Mouse (Mus musculus): Measurements from ENCODE around the gene Bend7. TPM values are rescaled to one million over a fixed set of nuclear protein-coding genes. Genes with fewer than 3 reads are reported as not detected.

Gene Bend7
- polyA plus RNA-seq, 1 experiment from 2014 or later = 2.1 TPM

- ATAC-seq (replicated peaks; ENCODE audit: insufficient number of reproducible peaks, insufficient read depth, low FRiP score, low read depth) = no peak
- no peak overlapping the region for H3K4me2 ChIP-seq
- 74% methylated on average over 4 of the region's 4 CpGs for WGBS
Measured at GRCm38 (mm10) chr2:4736798-4737155, 19.1 kb downstream of the Bend7 start.

DNA sequence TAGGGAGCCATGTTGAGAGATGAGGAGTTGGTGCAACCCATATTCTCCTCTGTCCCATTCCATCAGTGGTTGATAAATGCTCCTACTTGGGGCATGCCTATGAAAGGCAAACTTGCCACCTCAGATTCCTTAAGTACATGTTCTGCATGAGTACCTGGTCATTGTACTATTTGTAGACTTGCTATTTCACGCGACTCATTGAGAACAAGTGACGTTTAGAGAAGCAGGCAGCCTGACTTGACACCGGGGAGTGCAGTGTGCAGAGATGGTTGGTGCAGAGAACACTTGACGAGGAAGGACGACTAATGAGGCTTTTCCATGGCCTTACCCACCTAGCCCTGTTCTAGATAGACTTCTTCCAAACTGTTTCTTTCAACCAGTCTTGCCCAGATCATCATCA, 34.3 kb downstream of the Bend7 start:
- Histone ChIP-seq H3K9me3 (replicated peaks) (no peaks in the 10 kb centered on the region), H3K9ac (no peak overlapping the region), H3K4me1 (replicated peaks) (no peaks in the 10 kb centered on the region), H3K4me2 (no peak overlapping the region), H3K36me3 (no peaks in the 10 kb centered on the region), H3K27me3 (no peaks in the 10 kb centered on the region), H3K27ac (no peak overlapping the region), H3K4me3 (no peak overlapping the region)
- no peak for ATAC-seq (replicated peaks; ENCODE audit: insufficient number of reproducible peaks, insufficient read depth, low FRiP score, low read depth)
- 75% methylated on average over 6 of the region's 6 CpGs for WGBS

More at GRCm38 (mm10) chr2:4736798-4737155, 19.1 kb downstream of the Bend7 start:
- Histone ChIP-seq H3K9ac (no peak overlapping the region), H3K4me1 (replicated peaks) (no peaks in the 10 kb centered on the region), H3K4me3 (no peak overlapping the region), H3K9me3 (replicated peaks) (no peaks in the 10 kb centered on the region), H3K27me3 (no peaks in the 10 kb centered on the region), H3K36me3 (no peaks in the 10 kb centered on the region), H3K27ac (no peak overlapping the region)

- no peaks in the 10 kb centered on the region for H3K4me1 ChIP-seq (replicated peaks)
- no peaks in the 10 kb centered on the region for H3K27me3 ChIP-seq
- no peaks in the 10 kb centered on the region for H3K36me3 ChIP-seq
- no peak overlapping the region for H3K4me3 ChIP-seq
- H3K9ac ChIP-seq = no peak overlapping the region
- H3K9me3 ChIP-seq (replicated peaks) = no peaks in the 10 kb centered on the region
- H3K4me2 ChIP-seq = no peak overlapping the region
- ATAC-seq (replicated peaks; ENCODE audit: insufficient number of reproducible peaks, insufficient read depth, low FRiP score, low read depth) = no peak
- no peak overlapping the region for H3K27ac ChIP-seq
- 67% methylated on average over 8 of the region's 8 CpGs for WGBS
Measured at GRCm38 (mm10) chr2:4755716-4756115, 38.1 kb downstream of the Bend7 start.

DNA sequence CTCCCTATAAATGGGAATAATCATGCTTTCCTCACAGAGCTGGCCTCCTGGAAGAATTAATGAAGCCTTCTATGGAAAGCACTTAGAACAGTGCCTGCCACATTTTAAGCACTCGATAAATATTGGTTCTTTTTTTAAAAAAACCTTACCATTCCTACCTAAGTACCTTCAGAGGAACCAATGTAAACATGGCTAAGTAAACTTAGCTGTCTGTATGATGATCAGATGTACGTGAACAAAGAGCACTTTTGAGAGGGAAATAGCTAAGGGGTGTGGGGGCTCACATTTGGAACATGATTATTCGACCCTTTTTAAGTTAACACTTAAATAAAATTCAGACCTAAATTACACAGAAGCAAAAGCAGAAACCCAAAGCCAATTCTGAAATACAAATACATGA, 39.6 kb downstream of the Bend7 start:
- Histone ChIP-seq H3K9ac (no peak overlapping the region), H3K4me2 (no peak overlapping the region), H3K27me3 (no peaks in the 10 kb centered on the region), H3K4me1 (replicated peaks) (no peaks in the 10 kb centered on the region), H3K36me3 (no peaks in the 10 kb centered on the region), H3K27ac (no peak overlapping the region), H3K9me3 (replicated peaks) (no peaks in the 10 kb centered on the region), H3K4me3 (no peak overlapping the region)
- no peak for ATAC-seq (replicated peaks; ENCODE audit: insufficient number of reproducible peaks, insufficient read depth, low FRiP score, low read depth)
- WGBS = 70% methylated on average over 3 of the region's 3 CpGs

GRCm38 (mm10) chr2:4760741-4761140, 43.1 kb downstream of the Bend7 start:
- no peaks in the 10 kb centered on the region for H3K9me3 ChIP-seq (replicated peaks)
- no peak overlapping the region for H3K9ac ChIP-seq
- H3K27ac ChIP-seq = no peak overlapping the region
- no peak for ATAC-seq (replicated peaks; ENCODE audit: insufficient number of reproducible peaks, insufficient read depth, low FRiP score, low read depth)
- H3K4me1 ChIP-seq (replicated peaks) = no peaks in the 10 kb centered on the region
- no peak overlapping the region for H3K4me2 ChIP-seq
- 69% methylated on average over 5 of the region's 5 CpGs for WGBS
- no peaks in the 10 kb centered on the region for H3K27me3 ChIP-seq
- no peaks in the 10 kb centered on the region for H3K36me3 ChIP-seq
- H3K4me3 ChIP-seq = no peak overlapping the region

- Histone ChIP-seq H3K36me3 (no peaks in the 10 kb centered on the region), H3K4me2 (no peak overlapping the region), H3K9ac (no peak overlapping the region), H3K27ac (no peak overlapping the region), H3K27me3 (no peaks in the 10 kb centered on the region), H3K4me1 (replicated peaks) (no peaks in the 10 kb centered on the region), H3K9me3 (replicated peaks) (no peaks in the 10 kb centered on the region), H3K4me3 (no peak overlapping the region)
- no peak for ATAC-seq (replicated peaks; ENCODE audit: insufficient number of reproducible peaks, insufficient read depth, low FRiP score, low read depth)
- WGBS = 67% methylated on average over 5 of the region's 5 CpGs
Measured at GRCm38 (mm10) chr2:4761906-4762305, 44.3 kb downstream of the Bend7 start.

DNA sequence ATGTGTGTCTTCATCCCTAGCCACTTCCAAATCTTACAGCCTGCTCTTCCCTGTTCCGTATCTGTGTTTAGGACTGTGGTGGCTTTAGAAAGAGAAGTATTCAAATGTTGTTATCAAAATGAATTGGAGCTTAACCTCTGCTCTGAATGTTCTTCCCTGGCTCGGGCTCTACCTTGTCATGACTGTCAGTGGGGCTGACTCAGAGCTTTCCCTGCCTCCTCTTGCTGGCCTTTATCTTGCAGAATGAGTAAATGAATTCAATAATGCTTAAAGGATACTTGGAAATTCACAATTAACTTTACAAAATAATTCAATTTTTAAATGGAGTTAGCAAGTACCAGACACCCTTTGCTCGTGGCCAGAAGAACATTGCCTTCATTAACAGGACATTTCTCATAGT, 46.4 kb downstream of the Bend7 start:
- Histone ChIP-seq H3K27ac (no peak overlapping the region), H3K36me3 (no peaks in the 10 kb centered on the region), H3K4me1 (replicated peaks) (no peaks in the 10 kb centered on the region), H3K4me3 (no peak overlapping the region), H3K27me3 (no peaks in the 10 kb centered on the region), H3K9me3 (replicated peaks) (no peaks in the 10 kb centered on the region), H3K9ac (no peak overlapping the region), H3K4me2 (no peak overlapping the region)
- WGBS = 74% methylated on average over 3 of the region's 3 CpGs
- ATAC-seq (replicated peaks; ENCODE audit: insufficient number of reproducible peaks, insufficient read depth, low FRiP score, low read depth) = no peak

DNA sequence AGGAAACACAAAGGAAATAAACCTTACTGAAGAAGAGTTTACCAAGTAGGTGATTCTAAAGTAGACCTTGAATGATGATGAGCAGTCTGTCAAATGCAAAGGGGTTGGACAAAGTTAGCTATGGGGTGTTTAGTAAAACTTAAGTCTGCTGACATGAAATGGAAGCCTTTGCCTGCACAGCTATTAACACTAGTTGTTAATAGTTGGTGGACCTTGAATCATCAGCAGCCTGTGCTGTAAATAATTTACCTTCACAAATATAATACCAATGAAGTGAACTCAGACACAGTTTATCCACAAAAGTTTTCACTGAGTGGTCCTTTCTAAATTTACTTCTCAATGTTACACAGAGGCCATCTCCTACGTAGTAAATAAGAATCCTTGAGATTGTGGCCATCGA, 52.7 kb downstream of the Bend7 start:
- no peaks in the 10 kb centered on the region for H3K36me3 ChIP-seq
- H3K9me3 ChIP-seq (replicated peaks) = no peaks in the 10 kb centered on the region
- H3K4me3 ChIP-seq = no peak overlapping the region
- no peaks in the 10 kb centered on the region for H3K4me1 ChIP-seq (replicated peaks)
- H3K4me2 ChIP-seq = no peak overlapping the region
- H3K9ac ChIP-seq = no peak overlapping the region
- no peak for ATAC-seq (replicated peaks; ENCODE audit: insufficient number of reproducible peaks, insufficient read depth, low FRiP score, low read depth)
- WGBS = 83% methylated on average over 2 of the region's 2 CpGs
- H3K27me3 ChIP-seq = no peaks in the 10 kb centered on the region
- H3K27ac ChIP-seq = no peak overlapping the region

DNA sequence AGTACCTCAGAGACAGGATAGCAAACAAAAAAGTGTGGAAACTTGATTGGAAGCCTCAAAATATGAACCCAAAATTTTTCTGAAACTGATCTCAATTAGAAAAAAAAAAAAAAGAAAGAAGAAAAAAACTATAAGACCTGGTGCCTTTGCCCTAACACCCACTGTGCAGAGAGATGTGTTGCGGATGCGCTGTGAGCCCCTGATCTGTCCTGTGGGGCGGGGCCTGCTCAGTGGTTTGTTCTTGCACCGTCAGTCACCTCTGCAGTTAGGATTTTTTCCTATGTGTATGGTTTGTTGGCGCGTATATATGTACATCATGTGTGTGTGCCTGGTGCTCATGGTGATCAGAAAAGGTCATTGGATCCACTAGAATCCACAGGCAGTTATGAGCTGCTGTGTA, 56.3 kb downstream of the Bend7 start:
- Histone ChIP-seq H3K9ac (no peak overlapping the region), H3K4me2 (no peak overlapping the region), H3K4me1 (replicated peaks) (0 out of 2 replicates have a peak, but pooled peaks cover 2% of the 10 kb centered on the region), H3K27ac (no peak overlapping the region), H3K36me3 (no peaks in the 10 kb centered on the region), H3K9me3 (replicated peaks) (no peaks in the 10 kb centered on the region), H3K4me3 (no peak overlapping the region), H3K27me3 (no peaks in the 10 kb centered on the region)
- WGBS = 88% methylated on average over 6 of the region's 6 CpGs
- ATAC-seq (replicated peaks; ENCODE audit: insufficient number of reproducible peaks, insufficient read depth, low FRiP score, low read depth) = no peak

DNA sequence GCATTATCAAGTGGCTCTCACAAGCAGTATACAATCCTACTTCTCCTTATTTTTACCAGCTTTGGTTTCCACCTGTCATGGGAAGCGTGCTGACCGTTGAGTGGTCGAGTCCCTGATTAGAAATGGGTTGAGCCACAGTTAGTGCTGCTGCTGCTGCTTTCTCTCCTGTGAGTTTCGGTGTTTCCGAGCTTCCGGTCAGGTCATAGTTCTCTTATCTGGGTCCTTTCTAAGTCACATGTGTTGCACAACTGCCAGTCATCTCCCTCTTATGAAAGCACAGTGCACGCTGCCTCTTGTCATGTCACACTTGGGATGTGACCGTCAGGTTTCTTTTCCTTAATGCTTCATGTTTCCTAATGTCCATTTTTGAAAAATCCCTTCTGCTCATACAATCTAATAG, 59.7 kb downstream of the Bend7 start:
- H3K4me3 ChIP-seq = no peak overlapping the region
- H3K9ac ChIP-seq = no peak overlapping the region
- no peak for ATAC-seq (replicated peaks; ENCODE audit: insufficient number of reproducible peaks, insufficient read depth, low FRiP score, low read depth)
- H3K27me3 ChIP-seq = no peaks in the 10 kb centered on the region
- no peak overlapping the region for H3K27ac ChIP-seq
- no peaks in the 10 kb centered on the region for H3K9me3 ChIP-seq (replicated peaks)
- peak overlapping the region; percentile 36; the same call in 1 of the 2 replicates for H3K4me2 ChIP-seq
- WGBS = 45% methylated on average over 8 of the region's 8 CpGs
- 0 out of 2 replicates have a peak, but pooled peaks cover 2% of the 10 kb centered on the region for H3K4me1 ChIP-seq (replicated peaks)
- no peaks in the 10 kb centered on the region for H3K36me3 ChIP-seq

DNA sequence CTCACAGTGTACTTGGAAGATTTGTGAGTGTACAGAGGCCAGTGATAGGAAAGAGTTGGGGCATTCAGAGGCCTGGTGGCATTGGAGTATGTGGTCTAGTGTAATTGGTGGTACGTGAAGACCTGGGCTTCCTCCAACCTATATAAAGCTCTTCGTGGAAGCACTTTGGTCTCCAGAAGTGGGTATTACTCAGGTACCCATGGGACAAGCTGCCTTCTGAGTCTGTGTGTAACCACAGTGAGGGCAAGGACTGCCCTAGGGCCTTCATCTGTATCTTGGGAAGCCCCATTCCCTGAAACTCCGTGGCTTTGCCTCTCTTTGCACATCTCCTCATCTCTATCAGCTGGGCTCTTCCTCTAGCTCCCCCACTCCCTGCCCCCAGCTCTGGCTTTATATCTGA, 64.0 kb downstream of the Bend7 start:
- Histone ChIP-seq H3K27ac (no peak overlapping the region), H3K9ac (no peak overlapping the region), H3K36me3 (no peaks in the 10 kb centered on the region), H3K4me3 (no peak overlapping the region), H3K27me3 (no peaks in the 10 kb centered on the region), H3K4me2 (no peak overlapping the region), H3K9me3 (replicated peaks) (no peaks in the 10 kb centered on the region), H3K4me1 (replicated peaks) (0 out of 2 replicates have a peak, but pooled peaks cover 2% of the 10 kb centered on the region)
- WGBS = 78% methylated on average over 3 of the region's 3 CpGs
- ATAC-seq (replicated peaks; ENCODE audit: insufficient number of reproducible peaks, insufficient read depth, low FRiP score, low read depth) = no peak

- no peaks in the 10 kb centered on the region for H3K27me3 ChIP-seq
- no peaks in the 10 kb centered on the region for H3K36me3 ChIP-seq
- no peaks in the 10 kb centered on the region for H3K9me3 ChIP-seq (replicated peaks)
- H3K27ac ChIP-seq = no peak overlapping the region
- H3K4me3 ChIP-seq = no peak overlapping the region
- 77% methylated on average over 4 of the region's 4 CpGs for WGBS
- no peak for ATAC-seq (replicated peaks; ENCODE audit: insufficient number of reproducible peaks, insufficient read depth, low FRiP score, low read depth)
- H3K4me1 ChIP-seq (replicated peaks) = no peaks in the 10 kb centered on the region
- no peak overlapping the region for H3K4me2 ChIP-seq
- no peak overlapping the region for H3K9ac ChIP-seq
Measured at GRCm38 (mm10) chr2:4782401-4782800, 64.8 kb downstream of the Bend7 start.
